ENCODE assay signal across 4 mouse cellular contexts in genomic region chrX:166787137-166787536, GRCm38 (mm10).
DNase-seq lines count a peak whose midpoint lies in the region; ATAC-seq and TF ChIP-seq lines count a peak whose summit lies in the region.
"Not testable (repeated sequence)": the region's sequence is repeated elsewhere in the genome, so short reads cannot be mapped to it uniquely, and the experiment has no call there.

No protein-coding gene starts in this region.

- TF ChIP-seq CTCF in liver, postnatal 0 days (IDR thresholded peaks at IDR 0.05; ENCODE audit: low read depth) = not testable (repeated sequence)

- H3K36me3 ChIP-seq in liver, embryonic 13.5 days; liver, embryonic 15.5 days (replicated peaks); liver, postnatal 0 days (replicated peaks; ENCODE audit: insufficient read depth, low read length): not testable (repeated sequence)

- H3K4me2 ChIP-seq in liver, embryonic 13.5 days; liver, embryonic 15.5 days; liver, postnatal 0 days (ENCODE audit: low read depth, low read length): not testable (repeated sequence)

- WGBS in liver, embryonic 13.5 days (ENCODE audit: insufficient replicate concordance) = 45% methylated on average over 1 of the region's 1 CpGs
- 48% methylated on average over 1 of the region's 1 CpGs for WGBS in liver, embryonic 15.5 days (ENCODE audit: insufficient replicate concordance)
- 50% methylated on average over 1 of the region's 1 CpGs for WGBS in liver, postnatal 0 days (ENCODE audit: insufficient replicate concordance)

- H3K9ac ChIP-seq in liver, embryonic 13.5 days; liver, embryonic 15.5 days; liver, postnatal 0 days (replicated peaks): not testable (repeated sequence)

- ATAC-seq in erythroid progenitor cell, adult 5-6 weeks (replicated peaks; ENCODE audit: low FRiP score, poor library complexity, severe bottlenecking) = peak; percentile 60; the same call in 1 of the 2 replicates
- ATAC-seq in liver, embryonic 13.5 days (ENCODE audit: low read depth) = peak; percentile 80
- peak; percentile 68 for ATAC-seq in liver, embryonic 15.5 days (ENCODE audit: insufficient read depth)
- peak; percentile 31; the same call in 1 of the 2 replicates for ATAC-seq in liver, postnatal 0 days

- DNase-seq in liver, embryonic 13.5 days; liver, postnatal 0 days: not testable (repeated sequence)

- H3K27ac ChIP-seq in liver, embryonic 13.5 days; liver, embryonic 15.5 days (replicated peaks); liver, postnatal 0 days (ENCODE audit: low read depth): not testable (repeated sequence)

- not testable (repeated sequence) for H3K4me1 ChIP-seq in liver, embryonic 13.5 days (replicated peaks); liver, embryonic 15.5 days (replicated peaks); liver, postnatal 0 days (ENCODE audit: insufficient read depth)

- not testable (repeated sequence) for H3K9me3 ChIP-seq in liver, embryonic 13.5 days (replicated peaks); liver, embryonic 15.5 days (replicated peaks); liver, postnatal 0 days (ENCODE audit: low read length)

- not testable (repeated sequence) for TF ChIP-seq EP300 in liver, postnatal 0 days (IDR thresholded peaks at IDR 0.05; ENCODE audit: low read depth)

- not testable (repeated sequence) for H3K27me3 ChIP-seq in liver, embryonic 13.5 days; liver, embryonic 15.5 days; liver, postnatal 0 days (ENCODE audit: insufficient read depth, low read length)

- not testable (repeated sequence) for H3K4me3 ChIP-seq in liver, embryonic 13.5 days (replicated peaks); liver, embryonic 15.5 days (replicated peaks); liver, postnatal 0 days (ENCODE audit: low read depth, low read length)
